Mouse (Mus musculus): ENCODE data around the gene Vti1b.

GRCm38 (mm10) chr12:79130299-79131177 is 41.9 kb downstream of the Vti1b start, which contains the start of gene Arg2:
- TF ChIP-seq CTCF (IDR thresholded peaks at IDR 0.05; ENCODE audit: extremely low read depth, insufficient read depth, low read length) (no peak), POLR2A (IDR thresholded peaks at IDR 0.05; ENCODE audit: extremely low read depth, insufficient read depth, low read length) (peak; percentile 75; the same call in 1 of the 2 replicates)

Data from cortical plate, adult 2 months (tissue).